Mouse (Mus musculus) brain, embryonic 14.5 days (tissue): Measurements from ENCODE around the gene Fcer2a.

ENCODE experiments used
- CTCF ChIP-seq: fragments of 200-500 bp; IDR thresholded peaks from 2 replicates; pipeline ENCODE4 v1.5.1; 2012; ENCODE audit warnings: inconsistent platforms, mild to moderate bottlenecking, moderate library complexity, borderline replicate concordance; ENCODE audit not compliant: insufficient read depth, insufficient read length; ENCODE audit errors: extremely low read depth
- POLR2A ChIP-seq: fragments of 200-500 bp; IDR thresholded peaks from 2 replicates; pipeline ENCODE4 v1.6.1; 2012; ENCODE audit warnings: mild to moderate bottlenecking, inconsistent platforms, borderline replicate concordance; ENCODE audit not compliant: poor library complexity, insufficient read depth, insufficient read length, severe bottlenecking; ENCODE audit errors: extremely low read depth

DNA sequence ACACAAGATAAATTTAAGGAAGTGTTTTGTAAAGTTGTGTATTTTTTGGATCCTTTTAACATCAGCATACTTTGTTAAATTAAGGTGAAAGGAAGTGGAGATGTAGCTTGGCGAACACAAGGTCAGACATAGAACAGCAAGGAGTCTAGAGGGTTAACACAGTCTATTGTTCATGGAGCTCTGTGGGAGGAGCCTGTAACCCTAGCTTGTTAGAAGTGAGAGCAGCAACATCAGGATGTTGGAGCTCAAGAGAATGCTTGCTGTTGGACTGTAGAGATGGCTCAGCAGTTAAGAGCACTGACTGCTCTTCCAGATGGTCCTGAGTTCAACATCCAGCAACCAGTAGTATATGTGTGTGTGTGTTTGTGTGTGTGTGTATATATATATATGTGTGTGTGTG, 45.0 kb downstream of the Fcer2a start:
- TF ChIP-seq CTCF (no peak), POLR2A (no peak)
